Mouse (Mus musculus): Measurements from ENCODE around the gene Tmem130. TPM values are rescaled to one million over a fixed set of nuclear protein-coding genes. Genes with fewer than 3 reads are reported as not detected.
A peak's percentile ranks its signal among the peaks of the same experiment; 100 is the strongest.

The Tmem130 gene
- polyA plus RNA-seq, 1 experiment from 2014 or later: 0.24 TPM

GRCm38 (mm10) chr5:144737101-144737500, 24.5 kb downstream of the Tmem130 start:
- no peak overlapping the region for H3K4me2 ChIP-seq (ENCODE audit: low read length)
- no peaks in the 10 kb centered on the region for H3K4me1 ChIP-seq (replicated peaks; ENCODE audit: insufficient read depth, low read length)
- no peaks in the 10 kb centered on the region for H3K36me3 ChIP-seq (ENCODE audit: insufficient read depth, low read length)
- H3K27me3 ChIP-seq (ENCODE audit: insufficient read depth, low read length): no peaks in the 10 kb centered on the region
- ATAC-seq (replicated peaks; ENCODE audit: low FRiP score, low read depth) (no peak), DNase-seq (ENCODE audit: low spot score) (no peak)
- H3K27ac ChIP-seq: no peak overlapping the region
- H3K9ac ChIP-seq (ENCODE audit: low read depth, low read length): no peak overlapping the region
- H3K4me3 ChIP-seq (replicated peaks; ENCODE audit: low read depth, low read length): no peak overlapping the region
- WGBS: 68% methylated on average over 14 of the region's 14 CpGs
- TF ChIP-seq CTCF (IDR thresholded peaks at IDR 0.05; ENCODE audit: low read depth): no peak
- no peaks in the 10 kb centered on the region for H3K9me3 ChIP-seq (replicated peaks; ENCODE audit: low read length)

GRCm38 (mm10) chr5:144734949-144735348, 26.7 kb downstream of the Tmem130 start:
- ATAC-seq (replicated peaks; ENCODE audit: low FRiP score, low read depth): no peak
- H3K4me1 ChIP-seq (replicated peaks; ENCODE audit: insufficient read depth, low read length): no peaks in the 10 kb centered on the region
- 40% methylated on average over 8 of the region's 8 CpGs for WGBS
- no peak overlapping the region for H3K4me2 ChIP-seq (ENCODE audit: low read length)
- H3K36me3 ChIP-seq (ENCODE audit: insufficient read depth, low read length): no peaks in the 10 kb centered on the region
- H3K27me3 ChIP-seq (ENCODE audit: insufficient read depth, low read length): no peaks in the 10 kb centered on the region
- peak; percentile 55 for DNase-seq (ENCODE audit: low spot score)
- H3K9ac ChIP-seq (ENCODE audit: low read depth, low read length): no peak overlapping the region
- no peak overlapping the region for H3K4me3 ChIP-seq (replicated peaks; ENCODE audit: low read depth, low read length)
- TF ChIP-seq CTCF (IDR thresholded peaks at IDR 0.05; ENCODE audit: low read depth): peak; percentile 86
- no peak overlapping the region for H3K27ac ChIP-seq
- no peaks in the 10 kb centered on the region for H3K9me3 ChIP-seq (replicated peaks; ENCODE audit: low read length)

GRCm38 (mm10) chr5:144733953-144734352, 27.7 kb downstream of the Tmem130 start:
- ATAC-seq (replicated peaks; ENCODE audit: low FRiP score, low read depth) (no peak), DNase-seq (ENCODE audit: low spot score) (peak; percentile 68)
- Histone ChIP-seq H3K4me3 (replicated peaks; ENCODE audit: low read depth, low read length) (no peak overlapping the region), H3K4me1 (replicated peaks; ENCODE audit: insufficient read depth, low read length) (no peaks in the 10 kb centered on the region), H3K27ac (no peak overlapping the region), H3K36me3 (ENCODE audit: insufficient read depth, low read length) (no peaks in the 10 kb centered on the region), H3K9me3 (replicated peaks; ENCODE audit: low read length) (no peaks in the 10 kb centered on the region), H3K4me2 (ENCODE audit: low read length) (no peak overlapping the region), H3K27me3 (ENCODE audit: insufficient read depth, low read length) (no peaks in the 10 kb centered on the region), H3K9ac (ENCODE audit: low read depth, low read length) (no peak overlapping the region)
- WGBS: 27% methylated on average over 4 of the region's 4 CpGs
- TF ChIP-seq CTCF (IDR thresholded peaks at IDR 0.05; ENCODE audit: low read depth): peak; percentile 82

- H3K4me3 ChIP-seq (replicated peaks; ENCODE audit: low read depth, low read length): no peak overlapping the region
- no peak overlapping the region for H3K4me2 ChIP-seq (ENCODE audit: low read length)
- H3K36me3 ChIP-seq (ENCODE audit: insufficient read depth, low read length): no peaks in the 10 kb centered on the region
- H3K9ac ChIP-seq (ENCODE audit: low read depth, low read length): no peak overlapping the region
- no peak overlapping the region for H3K27ac ChIP-seq
- no peaks in the 10 kb centered on the region for H3K4me1 ChIP-seq (replicated peaks; ENCODE audit: insufficient read depth, low read length)
- no peak for TF ChIP-seq CTCF (IDR thresholded peaks at IDR 0.05; ENCODE audit: low read depth)
- DNase-seq (ENCODE audit: low spot score) (no peak), ATAC-seq (replicated peaks; ENCODE audit: low FRiP score, low read depth) (no peak)
- H3K27me3 ChIP-seq (ENCODE audit: insufficient read depth, low read length): no peaks in the 10 kb centered on the region
- no peaks in the 10 kb centered on the region for H3K9me3 ChIP-seq (replicated peaks; ENCODE audit: low read length)
- 82% methylated on average over 8 of the region's 8 CpGs for WGBS
These were observed 32.4 kb downstream of the Tmem130 start for GRCm38 (mm10) chr5:144729216-144729615.

GRCm38 (mm10) chr5:144728237-144728636, 33.4 kb downstream of the Tmem130 start:
- no peak overlapping the region for H3K27ac ChIP-seq
- WGBS: 50% methylated on average over 5 of the region's 5 CpGs
- no peak overlapping the region for H3K4me3 ChIP-seq (replicated peaks; ENCODE audit: low read depth, low read length)
- no peaks in the 10 kb centered on the region for H3K27me3 ChIP-seq (ENCODE audit: insufficient read depth, low read length)
- ATAC-seq (replicated peaks; ENCODE audit: low FRiP score, low read depth): no peak
- no peak overlapping the region for H3K4me2 ChIP-seq (ENCODE audit: low read length)
- H3K4me1 ChIP-seq (replicated peaks; ENCODE audit: insufficient read depth, low read length): no peaks in the 10 kb centered on the region
- TF ChIP-seq CTCF (IDR thresholded peaks at IDR 0.05; ENCODE audit: low read depth): no peak
- no peak for DNase-seq (ENCODE audit: low spot score)
- H3K9ac ChIP-seq (ENCODE audit: low read depth, low read length): no peak overlapping the region
- no peaks in the 10 kb centered on the region for H3K36me3 ChIP-seq (ENCODE audit: insufficient read depth, low read length)
- H3K9me3 ChIP-seq (replicated peaks; ENCODE audit: low read length): no peaks in the 10 kb centered on the region

GRCm38 (mm10) chr5:144727119-144727518, 34.5 kb downstream of the Tmem130 start:
- 5% methylated on average over 9 of the region's 9 CpGs for WGBS
- Histone ChIP-seq H3K4me2 (ENCODE audit: low read length) (no peak overlapping the region), H3K4me3 (replicated peaks; ENCODE audit: low read depth, low read length) (no peak overlapping the region), H3K27me3 (ENCODE audit: insufficient read depth, low read length) (no peaks in the 10 kb centered on the region), H3K9me3 (replicated peaks; ENCODE audit: low read length) (no peaks in the 10 kb centered on the region), H3K36me3 (ENCODE audit: insufficient read depth, low read length) (no peaks in the 10 kb centered on the region), H3K4me1 (replicated peaks; ENCODE audit: insufficient read depth, low read length) (no peaks in the 10 kb centered on the region), H3K27ac (no peak overlapping the region), H3K9ac (ENCODE audit: low read depth, low read length) (no peak overlapping the region)
- DNase-seq (ENCODE audit: low spot score): peak; percentile 79
- ATAC-seq (replicated peaks; ENCODE audit: low FRiP score, low read depth): 0 out of 2 replicates have a peak, but pooled peaks have one; percentile 40
- peak; percentile 96 for TF ChIP-seq CTCF (IDR thresholded peaks at IDR 0.05; ENCODE audit: low read depth)

- ATAC-seq (replicated peaks; ENCODE audit: low FRiP score, low read depth) (no peak), DNase-seq (ENCODE audit: low spot score) (no peak)
- no peak overlapping the region for H3K4me2 ChIP-seq (ENCODE audit: low read length)
- WGBS: 78% methylated on average over 3 of the region's 3 CpGs
- H3K36me3 ChIP-seq (ENCODE audit: insufficient read depth, low read length): no peaks in the 10 kb centered on the region
- peak; percentile 15; the same call in 1 of the 2 replicates for TF ChIP-seq CTCF (IDR thresholded peaks at IDR 0.05; ENCODE audit: low read depth)
- H3K27ac ChIP-seq: no peak overlapping the region
- H3K9me3 ChIP-seq (replicated peaks; ENCODE audit: low read length): no peaks in the 10 kb centered on the region
- no peaks in the 10 kb centered on the region for H3K27me3 ChIP-seq (ENCODE audit: insufficient read depth, low read length)
- H3K4me3 ChIP-seq (replicated peaks; ENCODE audit: low read depth, low read length): no peak overlapping the region
- H3K4me1 ChIP-seq (replicated peaks; ENCODE audit: insufficient read depth, low read length): no peaks in the 10 kb centered on the region
- H3K9ac ChIP-seq (ENCODE audit: low read depth, low read length): no peak overlapping the region
These were observed 36.1 kb downstream of the Tmem130 start for GRCm38 (mm10) chr5:144725554-144725953.
